7 mouse cellular contexts compared by ENCODE assay signal in genomic region chr8:46671496-46671895, GRCm38 (mm10). TPM values are rescaled to one million over a fixed set of nuclear protein-coding genes. Genes with fewer than 3 reads are reported as not detected.
A peak's percentile ranks its signal among the peaks of the same experiment; 100 is the strongest.
DNase-seq lines count a peak whose midpoint lies in the region; ATAC-seq and TF ChIP-seq lines count a peak whose summit lies in the region.

No protein-coding gene starts in this region.

- no peak for TF ChIP-seq POLR2A in testis, adult 2 months (IDR thresholded peaks at IDR 0.05; ENCODE audit: control insufficient read depth, low read depth, low read length)
- no peak for TF ChIP-seq POLR2A in brain, embryonic 14.5 days (IDR thresholded peaks at IDR 0.05; ENCODE audit: borderline replicate concordance, extremely low read depth, insufficient read depth, insufficient read length, poor library complexity, severe bottlenecking)

- H3K27me3 ChIP-seq in testis, adult 2 months (ENCODE audit: control insufficient read depth, insufficient read depth, low read length): no peaks in the 10 kb centered on the region

- no peaks in the 10 kb centered on the region for H3K4me1 ChIP-seq in testis, adult 2 months (ENCODE audit: control insufficient read depth, insufficient read depth, low read length)

- no peaks in the 10 kb centered on the region for H3K36me3 ChIP-seq in testis, adult 2 months (ENCODE audit: control insufficient read depth, insufficient read depth, low read length)

- peak; percentile 67; the same call in 1 of the 2 replicates for ATAC-seq in frontal cortex, adult (ENCODE audit: low TSS enrichment)

- peak; percentile 47; the same call in 1 of the 2 replicates for TF ChIP-seq CTCF in testis, adult 2 months (IDR thresholded peaks at IDR 0.05; ENCODE audit: control insufficient read depth, insufficient read depth, insufficient replicate concordance, low read depth, low read length)
- TF ChIP-seq CTCF in brain, embryonic 14.5 days (IDR thresholded peaks at IDR 0.05; ENCODE audit: borderline replicate concordance, extremely low read depth, insufficient read depth, insufficient read length): peak; percentile 87

- no peak overlapping the region for H3K4me3 ChIP-seq in testis, adult 2 months (ENCODE audit: control insufficient read depth, low read depth, low read length)

- H3K27ac ChIP-seq in testis, adult 2 months (ENCODE audit: control insufficient read depth, insufficient read depth, low read depth, low read length): no peak overlapping the region

- no peak for DNase-seq in testis, postnatal 14 days (ENCODE audit: low spot score)
- DNase-seq in brain, embryonic 14.5 days (ENCODE audit: low read depth): peak; percentile 56
- peak; percentile 77 for DNase-seq in kidney, postnatal 10 days
- peak; percentile 55 to 71 for DNase-seq in lung, adult 18-20 months
- DNase-seq in right cerebral cortex, postnatal 36 days (ENCODE audit: low spot score in 2 of 2): peak; percentile 22 to 52

RNA-seq across cellular contexts. Expression of gene Casp3, which starts 54.4 kb away (rescaled TPM):
- 0.81 and 0.84 TPM in 2 replicates for polyA plus RNA-seq in testis, adult 2 months (2012; rRNA removed)
- 132 and 135 TPM in 2 replicates for polyA plus RNA-seq in brain, embryonic 14.5 days (2012; rRNA removed)

RNA-seq across cellular contexts. Expression of gene Primpol, which starts 54.5 kb away (rescaled TPM):
- polyA plus RNA-seq in testis, adult 2 months (2012; rRNA removed): 1.3 and 1.5 TPM in 2 replicates
- 2.8 and 5.0 TPM in 2 replicates for polyA plus RNA-seq in brain, embryonic 14.5 days (2012; rRNA removed)

Comparison
In these comparisons a context has a peak if more than half of its experiments do, and no peak if none do; other contexts are left out.
1. RNA of gene Casp3, which starts 54.4 kb away (polyA plus RNA-seq): 132 to 135 TPM in brain, embryonic 14.5 days; 0.81 to 0.84 TPM in testis, adult 2 months; every median in the first group is over 10 times any median in the second.